Mouse (Mus musculus): ENCODE measurements at regions not wholly inside any gene's neighbourhood (a gene's known extent, or its start where the extent isn't known, plus 50 kb on each side); places are given as distances from the start of the nearest gene placed in this dataset.

DNA sequence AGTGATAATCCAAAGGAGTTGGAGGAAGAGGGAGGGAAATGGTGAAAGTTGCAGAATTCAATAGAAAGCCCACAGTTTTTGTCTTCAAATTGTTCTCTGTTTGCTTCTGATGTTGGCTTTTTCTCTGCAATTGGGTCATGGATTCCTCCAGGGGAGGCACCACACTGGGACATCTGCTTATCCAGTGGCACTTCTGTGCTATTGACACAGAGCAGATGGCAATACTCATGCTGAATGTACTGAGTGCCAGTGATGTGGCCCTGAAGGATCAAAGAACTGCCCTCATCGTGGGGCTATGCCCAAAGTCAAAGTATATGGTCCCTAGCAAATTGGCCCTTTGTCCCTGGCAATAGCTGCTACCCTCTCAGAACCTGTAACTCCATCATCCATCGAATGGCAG, 918.9 kb upstream of the Fam160b2 start:
- no peak for TF ChIP-seq CTCF (IDR thresholded peaks at IDR 0.05)
- no peaks in the 10 kb centered on the region for H3K4me1 ChIP-seq (ENCODE audit: insufficient read depth, low read length)
- H3K36me3 ChIP-seq (ENCODE audit: insufficient read depth, low read length), result no peaks in the 10 kb centered on the region
- no peak overlapping the region for H3K4me2 ChIP-seq (ENCODE audit: low read depth, low read length, poor library complexity, severe bottlenecking)
- no peaks in the 10 kb centered on the region for H3K27me3 ChIP-seq (ENCODE audit: insufficient read depth, low read length)
- no peak overlapping the region for H3K27ac ChIP-seq (ENCODE audit: low read depth, low read length)
- no peaks in the 10 kb centered on the region for H3K9me3 ChIP-seq (ENCODE audit: low read length)
- H3K9ac ChIP-seq (replicated peaks; ENCODE audit: low read length, poor library complexity, severe bottlenecking), result no peak overlapping the region
- WGBS, result 67% methylated on average over 2 of the region's 2 CpGs
- H3K4me3 ChIP-seq (ENCODE audit: low read depth, low read length), result no peak overlapping the region
- DNase-seq (ENCODE audit: low spot score), result no peak
- no peak for ATAC-seq (ENCODE audit: low FRiP score)

DNA sequence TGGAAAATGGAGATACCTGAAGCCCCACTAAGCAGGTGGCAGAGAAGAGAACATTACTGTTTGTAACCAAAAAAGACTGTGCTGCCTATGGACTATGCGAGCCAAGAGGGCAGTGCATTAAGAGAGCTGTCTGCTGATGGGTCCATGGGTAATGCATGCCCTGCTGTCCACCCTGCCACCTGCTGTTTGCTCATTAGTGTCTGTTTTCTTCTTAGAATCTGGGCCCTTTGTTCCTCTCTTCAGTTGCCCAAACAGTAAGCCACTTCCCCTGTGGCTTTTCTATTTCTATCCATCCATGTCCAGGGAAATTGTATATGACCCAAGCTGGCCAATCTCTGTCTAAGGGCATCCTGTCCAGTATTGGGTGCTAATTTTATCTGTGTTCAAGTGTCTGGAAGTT, 901.2 kb upstream of the Fam160b2 start:
- ATAC-seq (ENCODE audit: low FRiP score) (no peak), DNase-seq (ENCODE audit: low spot score) (peak; percentile 57)
- TF ChIP-seq CTCF (IDR thresholded peaks at IDR 0.05), result no peak

DNA sequence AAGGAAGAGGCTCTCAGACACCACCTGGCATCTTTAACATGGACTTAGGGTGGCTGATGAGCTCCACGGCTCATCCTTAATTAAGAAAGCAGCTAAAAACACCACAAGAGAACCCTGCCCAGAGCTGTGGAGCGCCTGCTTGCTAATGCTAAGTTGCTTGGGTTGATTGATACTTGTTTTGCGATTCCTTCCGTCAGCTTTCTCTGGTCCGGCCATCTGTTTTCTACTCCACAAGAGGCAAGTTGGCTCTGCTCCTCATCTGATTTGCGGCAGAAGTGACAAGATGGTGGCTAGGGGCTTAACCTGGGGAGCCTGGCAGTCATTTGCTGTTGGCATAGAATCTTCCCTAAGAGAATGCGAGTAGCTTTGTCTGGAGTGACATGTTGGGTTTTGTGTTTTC, 891.6 kb upstream of the Fam160b2 start:
- ATAC-seq (ENCODE audit: low FRiP score), result no peak
- WGBS, result 84% methylated on average over 7 of the region's 7 CpGs

More for the DNA sequence above, 901.2 kb upstream of the Fam160b2 start:
- Histone ChIP-seq H3K4me3 (ENCODE audit: low read depth, low read length) (no peak overlapping the region), H3K4me1 (ENCODE audit: insufficient read depth, low read length) (no peaks in the 10 kb centered on the region), H3K36me3 (ENCODE audit: insufficient read depth, low read length) (no peaks in the 10 kb centered on the region), H3K9me3 (ENCODE audit: low read length) (no peaks in the 10 kb centered on the region), H3K27ac (ENCODE audit: low read depth, low read length) (no peak overlapping the region), H3K27me3 (ENCODE audit: insufficient read depth, low read length) (no peaks in the 10 kb centered on the region), H3K9ac (replicated peaks; ENCODE audit: low read length, poor library complexity, severe bottlenecking) (no peak overlapping the region), H3K4me2 (ENCODE audit: low read depth, low read length, poor library complexity, severe bottlenecking) (no peak overlapping the region)
- WGBS, result 50% methylated on average over 1 of the region's 1 CpGs

DNA sequence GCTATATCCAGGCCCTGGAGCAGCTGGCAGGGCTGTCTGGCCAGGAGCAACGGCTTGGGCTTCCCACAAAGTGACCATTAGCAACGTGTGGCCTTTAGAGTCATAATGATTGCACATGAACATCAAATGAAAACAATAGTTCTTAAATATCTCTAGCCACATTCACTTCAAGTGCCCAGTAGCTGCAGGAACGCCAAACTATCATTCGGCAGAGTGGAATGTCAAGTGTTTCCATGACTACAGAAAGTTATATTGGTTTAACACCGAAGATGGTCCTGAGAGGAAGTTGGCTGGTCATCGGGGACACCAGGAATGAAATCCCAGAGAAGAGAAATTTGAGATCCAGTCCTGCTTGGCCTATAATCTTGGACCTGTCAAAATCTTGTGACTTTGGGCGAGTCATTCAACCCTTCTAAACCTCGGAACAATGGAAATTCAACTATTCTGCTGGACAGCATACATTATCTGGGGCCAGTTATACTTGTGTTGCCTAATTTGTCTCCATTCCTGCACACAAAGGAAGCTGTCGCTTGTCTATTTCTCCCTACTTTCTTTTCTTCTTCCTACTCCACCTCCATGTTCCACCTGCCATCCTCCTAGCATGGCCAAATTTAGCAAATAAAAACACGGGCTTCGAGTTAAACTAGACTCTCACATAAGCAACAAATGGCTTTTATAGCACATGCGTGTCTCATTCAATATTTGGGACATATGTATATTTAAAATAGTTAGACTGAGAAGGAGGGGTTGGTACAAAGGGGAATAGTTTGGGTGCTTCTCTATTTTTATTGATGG, 886.7 kb upstream of the Fam160b2 start:
- TF ChIP-seq CTCF (IDR thresholded peaks at IDR 0.05), result no peak
- Histone ChIP-seq H3K9ac (replicated peaks; ENCODE audit: low read length, poor library complexity, severe bottlenecking) (no peak overlapping the region), H3K27ac (ENCODE audit: low read depth, low read length) (no peak overlapping the region), H3K27me3 (ENCODE audit: insufficient read depth, low read length) (no peaks in the 10 kb centered on the region), H3K4me3 (ENCODE audit: low read depth, low read length) (no peak overlapping the region), H3K9me3 (ENCODE audit: low read length) (no peaks in the 10 kb centered on the region), H3K4me2 (ENCODE audit: low read depth, low read length, poor library complexity, severe bottlenecking) (no peak overlapping the region), H3K36me3 (ENCODE audit: insufficient read depth, low read length) (no peaks in the 10 kb centered on the region), H3K4me1 (ENCODE audit: insufficient read depth, low read length) (no peaks in the 10 kb centered on the region)
- no peak for DNase-seq (ENCODE audit: low spot score)
- WGBS, result 84% methylated on average over 12 of the region's 12 CpGs
- no peak for ATAC-seq (ENCODE audit: low FRiP score)

More for the DNA sequence above, 891.6 kb upstream of the Fam160b2 start:
- Histone ChIP-seq H3K27me3 (ENCODE audit: insufficient read depth, low read length) (no peaks in the 10 kb centered on the region), H3K4me1 (ENCODE audit: insufficient read depth, low read length) (no peaks in the 10 kb centered on the region), H3K9ac (replicated peaks; ENCODE audit: low read length, poor library complexity, severe bottlenecking) (no peak overlapping the region), H3K36me3 (ENCODE audit: insufficient read depth, low read length) (no peaks in the 10 kb centered on the region), H3K27ac (ENCODE audit: low read depth, low read length) (no peak overlapping the region), H3K9me3 (ENCODE audit: low read length) (no peaks in the 10 kb centered on the region), H3K4me3 (ENCODE audit: low read depth, low read length) (no peak overlapping the region), H3K4me2 (ENCODE audit: low read depth, low read length, poor library complexity, severe bottlenecking) (no peak overlapping the region)
- no peak for TF ChIP-seq CTCF (IDR thresholded peaks at IDR 0.05)
- peak; percentile 70 for DNase-seq (ENCODE audit: low spot score)

DNA sequence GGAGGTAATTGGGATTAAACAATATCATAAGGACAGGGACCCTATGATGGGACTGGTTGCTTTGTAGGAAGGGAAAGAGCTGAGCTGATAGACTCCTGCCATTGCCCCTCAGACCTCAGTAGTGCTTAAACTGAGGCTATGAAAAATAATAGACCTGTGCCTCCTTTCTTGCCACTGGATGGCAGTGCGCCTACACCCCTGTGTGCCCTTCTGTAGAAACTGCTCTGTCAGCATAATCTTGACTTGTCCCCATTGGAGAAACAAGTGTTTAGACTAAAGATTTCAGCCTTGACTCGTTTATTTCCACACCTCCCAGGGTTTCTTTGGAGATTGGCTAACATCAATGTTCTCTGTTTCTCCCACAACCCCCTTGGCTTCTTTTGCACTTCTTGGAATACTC, 876.0 kb upstream of the Fam160b2 start:
- 63% methylated on average over 2 of the region's 2 CpGs for WGBS
- H3K9ac ChIP-seq (replicated peaks; ENCODE audit: low read length, poor library complexity, severe bottlenecking), result no peak overlapping the region
- H3K9me3 ChIP-seq (ENCODE audit: low read length), result no peaks in the 10 kb centered on the region
- peak; percentile 56 for TF ChIP-seq CTCF (IDR thresholded peaks at IDR 0.05)
- H3K4me1 ChIP-seq (ENCODE audit: insufficient read depth, low read length), result no peaks in the 10 kb centered on the region
- no peak overlapping the region for H3K4me2 ChIP-seq (ENCODE audit: low read depth, low read length, poor library complexity, severe bottlenecking)
- no peak overlapping the region for H3K27ac ChIP-seq (ENCODE audit: low read depth, low read length)
- DNase-seq (ENCODE audit: low spot score) (no peak), ATAC-seq (ENCODE audit: low FRiP score) (no peak)
- H3K36me3 ChIP-seq (ENCODE audit: insufficient read depth, low read length), result no peaks in the 10 kb centered on the region
- no peak overlapping the region for H3K4me3 ChIP-seq (ENCODE audit: low read depth, low read length)
- no peaks in the 10 kb centered on the region for H3K27me3 ChIP-seq (ENCODE audit: insufficient read depth, low read length)

DNA sequence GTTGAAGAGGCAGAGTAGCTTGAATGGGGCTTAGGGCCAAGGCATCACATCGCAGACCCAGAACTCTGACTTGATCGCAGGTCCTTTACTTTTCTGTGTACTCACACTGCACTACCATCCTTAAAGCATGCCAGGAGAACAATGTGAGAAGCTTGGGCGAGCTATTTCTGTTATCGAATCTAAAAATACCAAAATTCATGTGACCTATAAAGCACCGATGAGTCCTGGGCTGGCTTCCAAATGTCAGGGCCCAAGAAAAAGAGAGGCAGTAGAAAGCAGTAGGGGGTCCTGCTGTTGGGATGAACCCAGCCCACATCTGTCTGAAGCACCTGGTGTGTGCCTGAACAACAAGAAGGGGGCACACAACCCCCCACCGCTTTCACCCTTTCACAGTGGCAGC, 874.3 kb upstream of the Fam160b2 start:
- Histone ChIP-seq H3K4me1 (ENCODE audit: insufficient read depth, low read length) (no peaks in the 10 kb centered on the region), H3K27ac (ENCODE audit: low read depth, low read length) (no peak overlapping the region), H3K9ac (replicated peaks; ENCODE audit: low read length, poor library complexity, severe bottlenecking) (no peak overlapping the region), H3K36me3 (ENCODE audit: insufficient read depth, low read length) (no peaks in the 10 kb centered on the region), H3K9me3 (ENCODE audit: low read length) (no peaks in the 10 kb centered on the region), H3K4me2 (ENCODE audit: low read depth, low read length, poor library complexity, severe bottlenecking) (no peak overlapping the region), H3K4me3 (ENCODE audit: low read depth, low read length) (no peak overlapping the region), H3K27me3 (ENCODE audit: insufficient read depth, low read length) (no peaks in the 10 kb centered on the region)
- no peak for TF ChIP-seq CTCF (IDR thresholded peaks at IDR 0.05)
- ATAC-seq (ENCODE audit: low FRiP score) (no peak), DNase-seq (ENCODE audit: low spot score) (no peak)
- 83% methylated on average over 6 of the region's 6 CpGs for WGBS

Measured in midbrain, postnatal 0 days (tissue).